Mouse (Mus musculus) spleen, postnatal 0 days (tissue): ENCODE measurements around the gene Trim68. TPM values are rescaled to one million over a fixed set of nuclear protein-coding genes. Genes with fewer than 3 reads are reported as not detected.

ENCODE experiments used
- polyA plus RNA-seq: library from polyadenylated mRNA; unstranded; fragments of >200 nt; fragmentation: Nextera tagmentation; extraction: Ambion mirVana; gene quantifications from 2 replicates; pipeline ENCODE4 v1.2.1, GENCODE M21; 2015

The Trim68 gene
- polyA plus RNA-seq, result 3.6 and 4.1 TPM in 2 replicates

DNA sequence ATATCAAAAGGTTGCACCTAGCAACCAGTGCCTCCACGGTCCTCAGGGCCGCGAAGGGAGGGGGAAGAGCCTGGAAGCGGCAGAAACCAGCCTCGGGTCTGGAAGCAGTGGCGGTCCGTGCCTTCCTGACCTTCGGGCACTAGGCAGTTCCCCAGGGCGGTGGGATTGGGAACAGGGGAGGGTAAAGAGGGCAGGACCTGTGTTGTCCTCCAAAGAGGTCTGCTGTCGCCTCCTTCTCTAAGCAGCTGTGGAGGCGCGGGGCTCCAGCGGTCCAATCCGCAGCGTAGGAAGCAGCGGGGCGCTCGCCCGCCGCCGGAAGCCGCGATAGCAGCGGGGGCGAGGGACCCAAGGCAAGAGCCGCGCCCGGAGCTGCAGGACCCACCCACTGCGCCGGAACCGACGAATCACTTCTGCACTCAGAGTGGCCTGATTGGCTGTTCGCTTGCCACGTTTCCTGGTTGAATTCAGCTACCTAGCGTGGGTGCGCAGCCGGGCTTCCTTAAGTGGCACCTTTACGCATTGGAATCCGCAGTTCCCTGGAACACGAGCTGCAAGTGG, at the start of gene Trim68:
Trim68 (minus strand) TSS at position 384 of the 558 bp plus-strand sequence.

DNA sequence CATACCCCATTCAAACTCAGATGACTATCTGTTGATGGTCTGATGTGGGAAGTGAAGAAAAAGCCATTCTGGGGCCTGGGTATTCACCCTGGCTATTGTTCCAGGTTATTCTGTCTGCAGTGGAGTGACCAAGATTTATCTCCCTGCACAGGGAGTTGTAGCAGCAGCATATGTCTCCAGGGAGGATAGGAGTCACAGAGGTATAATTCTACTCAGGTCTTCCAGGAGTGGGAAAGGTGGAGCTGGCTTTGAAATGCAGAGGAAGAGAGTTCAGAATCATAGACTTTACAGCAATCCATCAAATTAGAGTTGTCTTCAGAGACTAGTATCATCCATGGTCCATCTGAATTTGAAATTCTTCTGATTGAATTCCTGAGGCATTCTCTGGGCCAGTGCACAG, 40.3 kb upstream of the Trim68 start, which contains the start of gene Olfr559:
Olfr559 (minus strand) TSS at position 101 of the 400 bp plus-strand sequence.

DNA sequence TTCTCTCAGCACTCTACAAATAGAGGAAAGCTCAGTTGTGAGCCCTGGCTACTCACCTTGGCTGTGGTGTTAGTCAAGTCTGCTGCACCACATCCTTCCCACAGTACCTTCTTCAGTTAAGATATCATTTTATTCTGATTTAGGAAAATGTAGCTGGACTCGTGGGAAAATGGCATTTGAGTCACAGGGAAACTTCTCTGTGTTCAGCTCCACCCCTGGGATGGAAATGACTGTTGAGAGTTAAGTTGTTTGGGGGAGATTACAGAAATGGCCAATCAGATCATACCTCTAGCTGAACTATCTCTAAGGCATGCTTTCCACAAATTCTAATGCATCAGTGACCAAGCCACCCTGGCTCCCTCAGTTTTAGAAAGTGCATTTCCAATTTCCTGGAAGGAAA, 31.8 kb upstream of the Trim68 start, which contains the start of gene Olfr33:
Olfr33 (minus strand) TSS at position 101 of the 400 bp plus-strand sequence.

DNA sequence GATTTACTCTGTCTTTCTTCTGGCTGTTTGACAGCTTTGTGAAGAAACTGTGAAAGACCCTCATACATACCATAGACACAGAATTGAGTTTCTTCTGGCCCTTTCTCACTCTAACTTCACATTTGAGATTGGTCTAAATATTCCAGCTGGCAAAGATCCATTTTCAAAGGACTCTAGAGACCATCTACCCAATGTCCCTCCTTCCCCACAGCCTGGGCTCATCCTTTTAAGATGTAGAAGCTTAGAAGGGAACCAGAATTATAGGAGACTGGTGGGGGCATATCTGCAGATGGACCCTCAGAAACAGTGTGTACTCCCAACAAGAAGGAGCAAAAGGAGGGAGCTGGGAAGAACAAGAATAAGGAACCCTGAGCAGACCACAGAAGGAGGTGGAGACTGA, 14.8 kb upstream of the Trim68 start, which contains the start of gene Olfr558:
Olfr558 (plus strand) TSS at position 301 of the 400 bp plus-strand sequence.

DNA sequence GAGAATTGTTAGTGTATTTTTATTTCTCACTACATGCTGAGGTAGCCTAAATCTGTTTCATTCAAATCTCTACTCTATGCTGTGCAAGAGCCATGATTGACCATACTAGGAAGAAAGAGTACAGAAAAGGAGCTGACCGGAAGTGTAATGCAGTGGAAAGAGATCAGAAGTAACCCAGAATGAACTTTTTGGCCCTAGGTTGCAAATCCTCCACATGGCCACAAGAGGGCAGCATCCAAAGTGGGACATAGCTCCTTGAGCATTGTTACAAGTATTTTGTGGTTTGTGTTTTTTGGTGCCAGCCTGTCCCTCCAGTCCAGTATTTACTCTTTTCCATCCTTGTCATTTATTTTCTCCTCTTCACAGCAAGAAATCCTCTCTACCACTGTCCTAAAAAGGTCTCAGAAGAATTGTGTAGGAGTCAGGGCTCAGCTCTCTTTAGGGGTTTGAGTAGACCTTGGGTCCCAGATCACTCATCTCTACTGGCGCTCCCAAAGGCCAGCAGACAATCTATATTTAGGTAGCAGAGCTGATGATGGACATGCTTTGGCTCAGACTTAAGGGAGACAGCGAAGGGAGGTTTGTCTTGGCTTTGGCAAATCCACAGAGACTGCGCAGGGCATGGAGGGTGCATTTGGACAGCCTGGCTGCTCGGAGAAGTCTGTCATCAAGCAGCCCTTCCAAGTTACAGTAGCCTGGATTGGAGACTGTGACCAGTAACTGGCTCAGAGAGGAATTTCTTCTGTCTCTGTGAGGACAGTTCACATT, 8.4 kb upstream of the Trim68 start, which contains the start of gene Olfr557:
Olfr557 (plus strand) TSS at position 553 of the 768 bp plus-strand sequence.

DNA sequence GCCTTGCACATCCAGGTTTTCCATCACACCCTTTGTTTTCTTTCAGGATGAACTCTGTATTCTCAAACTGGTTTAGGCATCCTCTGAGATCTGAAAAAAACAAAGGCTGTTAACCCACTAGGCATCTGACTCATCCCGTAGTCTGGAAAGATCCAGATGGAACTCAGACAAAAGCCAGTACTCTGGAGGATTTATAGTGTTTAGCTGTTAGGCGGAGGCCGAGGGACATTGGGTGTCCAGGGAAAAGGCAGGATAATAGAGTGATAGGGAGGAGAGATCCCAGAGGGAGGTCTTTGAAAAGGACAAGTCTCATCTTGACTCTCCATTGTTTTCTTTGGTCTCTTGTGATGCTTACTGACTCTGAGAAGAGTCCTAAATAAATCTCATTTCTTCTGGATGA, 22.5 kb downstream of the Trim68 start, which contains the start of gene Olfr556:
Olfr556 (plus strand) TSS at position 301 of the 400 bp plus-strand sequence.

DNA sequence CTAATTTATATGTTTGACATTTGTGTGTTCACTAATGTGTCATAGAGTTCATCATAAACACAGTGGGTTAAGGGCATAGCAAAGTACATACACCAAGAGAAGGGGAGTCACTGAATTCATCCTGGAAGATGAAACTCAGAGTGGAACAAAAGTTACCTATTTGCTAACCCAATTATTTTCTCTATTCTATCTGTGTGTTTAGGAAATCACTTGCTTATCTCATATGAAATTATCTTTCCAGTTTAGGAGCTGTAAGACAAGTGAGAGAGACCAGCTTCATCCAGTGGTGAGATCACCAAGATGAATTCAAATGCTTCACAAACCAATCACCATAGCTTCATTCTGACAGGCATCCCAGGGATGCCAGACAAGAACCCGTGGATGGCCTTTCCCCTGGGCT, 28.6 kb downstream of the Trim68 start, which contains the start of gene Olfr555:
Olfr555 (plus strand) TSS at position 301 of the 400 bp plus-strand sequence.

DNA sequence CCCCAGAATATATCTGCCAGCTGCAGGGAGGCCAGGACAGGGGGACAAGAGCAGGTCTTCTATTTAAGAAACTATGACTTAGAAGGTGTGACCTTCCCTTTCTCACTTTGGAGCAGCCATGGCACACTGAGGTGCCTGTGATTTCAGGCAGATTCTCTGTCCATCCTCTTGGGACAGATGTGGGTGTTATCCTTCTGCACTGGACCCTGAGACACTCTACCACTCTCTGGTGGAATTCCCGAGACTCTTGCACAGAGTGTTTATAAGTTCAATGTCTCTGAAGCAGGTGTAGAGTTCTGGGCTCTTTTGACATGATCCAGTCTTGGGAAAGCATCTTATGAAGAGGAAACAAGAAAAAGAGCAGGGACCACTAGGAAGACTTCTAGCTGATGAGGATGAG, 49.0 kb downstream of the Trim68 start, which contains the start of gene Olfr554:
Olfr554 (plus strand) TSS at position 301 of the 400 bp plus-strand sequence.

Other genes starting within 250 kb of the Trim68 start
- gene Rrm1, start 245.6 kb downstream of the Trim68 start, polyA plus RNA-seq, result 179 and 203 TPM in 2 replicates
- 0.51 and 0.91 TPM in 2 replicates for gene Olfr543, start 205.6 kb downstream of the Trim68 start, polyA plus RNA-seq
- 0.19 and 0.34 TPM in 2 replicates for gene Olfr544, start 199.0 kb downstream of the Trim68 start, polyA plus RNA-seq
- 0.08 TPM in 1 of 2 replicates, not detected in the other for gene Olfr545, start 187.8 kb downstream of the Trim68 start, polyA plus RNA-seq
- not detected in 2 replicates for gene Olfr547, start 152.6 kb downstream of the Trim68 start, polyA plus RNA-seq
- not detected in 2 replicates for gene Olfr548-ps1, start 146.4 kb downstream of the Trim68 start, polyA plus RNA-seq
- gene Olfr549, start 137.5 kb downstream of the Trim68 start, polyA plus RNA-seq, result not detected in 2 replicates
- 1.1 and 1.3 TPM in 2 replicates for gene Trim21, start 121.8 kb downstream of the Trim68 start, polyA plus RNA-seq
- not detected in 2 replicates for gene Olfr550, start 115.9 kb downstream of the Trim68 start, polyA plus RNA-seq
- gene Olfr551, start 95.4 kb downstream of the Trim68 start, polyA plus RNA-seq, result not detected in 2 replicates
- gene Olfr552, start 89.6 kb downstream of the Trim68 start, polyA plus RNA-seq, result not detected in 2 replicates
- gene Olfr553, start 69.1 kb downstream of the Trim68 start, polyA plus RNA-seq, result not detected in 2 replicates
- gene Olfr554, start 48.9 kb downstream of the Trim68 start, polyA plus RNA-seq, result not detected in 2 replicates
- gene Olfr555, start 28.5 kb downstream of the Trim68 start, polyA plus RNA-seq, result not detected in 2 replicates
- gene Olfr556, start 22.4 kb downstream of the Trim68 start, polyA plus RNA-seq, result not detected in 2 replicates
- not detected in 2 replicates for gene Olfr557, start 8.6 kb upstream of the Trim68 start, polyA plus RNA-seq
- 0.06 TPM in 1 of 2 replicates, not detected in the other for gene Olfr558, start 14.9 kb upstream of the Trim68 start, polyA plus RNA-seq
- not detected in 2 replicates for gene Olfr33, start 31.7 kb upstream of the Trim68 start, polyA plus RNA-seq
- gene Olfr559, start 40.2 kb upstream of the Trim68 start, polyA plus RNA-seq, result not detected in 2 replicates
- gene Olfr560, start 72.0 kb upstream of the Trim68 start, polyA plus RNA-seq, result not detected in 2 replicates
- not detected in 2 replicates for gene Olfr78, start 72.1 kb upstream of the Trim68 start, polyA plus RNA-seq
- not detected in 2 replicates for gene Olfr561, start 83.9 kb upstream of the Trim68 start, polyA plus RNA-seq
- gene Olfr564, start 116.2 kb upstream of the Trim68 start, polyA plus RNA-seq, result not detected in 2 replicates
- not detected in 2 replicates for gene Olfr566, start 171.4 kb upstream of the Trim68 start, polyA plus RNA-seq
- gene Olfr568, start 189.8 kb upstream of the Trim68 start, polyA plus RNA-seq, result not detected in 2 replicates
- not detected in 2 replicates for gene Olfr569, start 203.6 kb upstream of the Trim68 start, polyA plus RNA-seq
- not detected in 2 replicates for gene Olfr570, start 207.2 kb upstream of the Trim68 start, polyA plus RNA-seq
- not detected in 2 replicates for gene Olfr571, start 230.2 kb upstream of the Trim68 start, polyA plus RNA-seq
- gene Olfr572, start 237.1 kb upstream of the Trim68 start, polyA plus RNA-seq, result not detected in 2 replicates